Mouse (Mus musculus): ENCODE measurements at regions not wholly inside any gene's neighbourhood (a gene's known extent, or its start where the extent isn't known, plus 50 kb on each side); places are given as distances from the start of the nearest gene placed in this dataset.
A peak's percentile ranks its signal among the peaks of the same experiment; 100 is the strongest.

DNA sequence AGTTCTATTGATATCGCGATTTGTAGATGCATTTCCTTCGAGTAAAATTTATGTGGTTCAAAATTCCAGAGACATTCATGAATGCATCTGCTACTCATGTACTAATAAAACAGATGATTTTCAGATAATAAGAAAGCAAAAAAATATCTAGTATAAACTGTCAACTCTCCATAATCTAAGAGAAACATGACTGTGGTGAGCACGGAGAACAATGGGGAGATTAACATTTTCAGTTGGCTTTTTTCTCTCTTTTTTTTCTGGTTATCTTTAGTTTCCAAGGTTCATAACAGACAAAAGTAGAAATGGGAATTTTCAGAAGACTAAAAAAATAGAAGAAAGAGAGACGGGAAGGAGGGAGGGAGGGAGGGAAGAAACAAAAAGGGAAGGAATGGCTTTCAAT is 1079.8 kb upstream of the Cdh9 start:
- ATAC-seq = no peak
- no peak overlapping the region for H3K27ac ChIP-seq (ENCODE audit: low read length)
- no peaks in the 10 kb centered on the region for H3K4me1 ChIP-seq (replicated peaks; ENCODE audit: control insufficient read depth, insufficient read depth, low read length)
- H3K4me2 ChIP-seq (ENCODE audit: low read length) = no peak overlapping the region
- H3K27me3 ChIP-seq (replicated peaks; ENCODE audit: control insufficient read depth, insufficient read depth, low read length) = no peaks in the 10 kb centered on the region
- no peaks in the 10 kb centered on the region for H3K36me3 ChIP-seq (ENCODE audit: control insufficient read depth, insufficient read depth)
- H3K9me3 ChIP-seq (ENCODE audit: control insufficient read depth, low read length) = no peaks in the 10 kb centered on the region
- WGBS = 89% methylated on average over 5 of the region's 5 CpGs
- H3K9ac ChIP-seq (replicated peaks; ENCODE audit: low read depth, low read length) = no peak overlapping the region
- no peak overlapping the region for H3K4me3 ChIP-seq (replicated peaks; ENCODE audit: low read length)

DNA sequence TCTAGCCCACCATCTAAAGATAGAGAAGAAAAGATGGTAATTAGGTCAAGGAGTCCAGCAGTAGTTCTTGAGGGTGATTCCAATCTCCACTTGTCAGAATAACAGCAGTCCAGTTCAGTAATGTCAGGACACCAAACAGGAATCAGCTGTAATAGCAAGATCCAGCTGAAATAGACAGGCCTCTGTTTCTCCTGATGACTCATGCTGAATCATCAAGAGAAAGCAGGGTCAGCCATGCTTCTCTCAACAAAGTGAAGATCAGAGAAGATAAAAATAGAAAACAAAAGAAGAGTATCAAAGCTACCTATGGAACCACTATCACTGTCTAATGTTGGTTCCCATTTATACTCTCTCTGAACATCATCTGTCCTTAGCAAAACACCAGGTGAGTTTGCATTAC is 1061.8 kb upstream of the Cdh9 start:
- Histone ChIP-seq H3K4me1 (replicated peaks; ENCODE audit: control insufficient read depth, insufficient read depth, low read length) (no peaks in the 10 kb centered on the region), H3K36me3 (ENCODE audit: control insufficient read depth, insufficient read depth) (no peaks in the 10 kb centered on the region), H3K4me3 (replicated peaks; ENCODE audit: low read length) (no peak overlapping the region), H3K4me2 (ENCODE audit: low read length) (no peak overlapping the region), H3K9ac (replicated peaks; ENCODE audit: low read depth, low read length) (no peak overlapping the region), H3K27ac (ENCODE audit: low read length) (no peak overlapping the region), H3K9me3 (ENCODE audit: control insufficient read depth, low read length) (no peaks in the 10 kb centered on the region), H3K27me3 (replicated peaks; ENCODE audit: control insufficient read depth, insufficient read depth, low read length) (no peaks in the 10 kb centered on the region)
- no peak for ATAC-seq

DNA sequence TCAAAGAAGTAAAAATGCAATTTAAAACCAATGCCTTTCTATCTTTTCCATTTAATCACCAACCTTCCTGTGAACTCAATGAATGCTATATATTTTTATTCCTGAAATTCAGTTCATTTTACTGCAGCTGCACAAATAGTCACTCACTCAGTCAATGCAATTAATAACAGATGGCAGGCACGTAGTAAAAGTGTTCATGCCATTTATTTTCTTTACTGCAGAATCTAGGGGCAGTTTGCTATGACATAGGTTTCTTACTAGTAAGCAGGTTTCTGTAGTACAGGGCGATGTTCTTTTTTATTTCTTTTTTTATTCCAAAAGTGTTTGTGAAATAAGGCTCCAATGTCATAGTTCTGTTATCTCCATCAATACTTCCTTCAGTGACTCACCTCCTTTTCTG is 1035.8 kb upstream of the Cdh9 start:
- no peaks in the 10 kb centered on the region for H3K4me1 ChIP-seq (replicated peaks; ENCODE audit: control insufficient read depth, insufficient read depth, low read length)
- no peaks in the 10 kb centered on the region for H3K27me3 ChIP-seq (replicated peaks; ENCODE audit: control insufficient read depth, insufficient read depth, low read length)
- 78% methylated on average over 2 of the region's 2 CpGs for WGBS
- H3K4me2 ChIP-seq (ENCODE audit: low read length) = no peak overlapping the region
- no peak overlapping the region for H3K9ac ChIP-seq (replicated peaks; ENCODE audit: low read depth, low read length)
- no peaks in the 10 kb centered on the region for H3K9me3 ChIP-seq (ENCODE audit: control insufficient read depth, low read length)
- H3K27ac ChIP-seq (ENCODE audit: low read length) = no peak overlapping the region
- no peak overlapping the region for H3K4me3 ChIP-seq (replicated peaks; ENCODE audit: low read length)
- no peaks in the 10 kb centered on the region for H3K36me3 ChIP-seq (ENCODE audit: control insufficient read depth, insufficient read depth)
- no peak for ATAC-seq

DNA sequence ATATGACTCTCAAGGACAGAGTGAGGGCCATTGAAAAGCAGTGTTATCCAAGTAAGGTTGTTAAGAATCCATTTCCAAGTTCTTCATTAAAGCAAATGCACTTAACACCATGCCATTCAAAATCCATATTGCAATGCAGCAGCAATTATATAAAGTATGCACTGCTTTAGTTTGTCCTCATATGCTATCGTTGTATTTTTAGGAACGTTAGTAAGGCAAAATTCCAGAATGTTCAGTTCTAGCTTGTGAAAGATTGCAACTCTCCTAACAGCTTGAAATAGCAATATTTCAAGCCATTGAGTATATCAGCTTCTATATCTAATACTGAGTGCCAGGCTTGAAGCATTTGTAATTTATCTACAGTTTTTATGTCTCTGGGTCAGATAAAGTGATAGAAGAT is 1011.9 kb upstream of the Cdh9 start:
- Histone ChIP-seq H3K4me3 (replicated peaks; ENCODE audit: low read length) (no peak overlapping the region), H3K36me3 (ENCODE audit: control insufficient read depth, insufficient read depth) (no peaks in the 10 kb centered on the region), H3K27ac (ENCODE audit: low read length) (no peak overlapping the region), H3K27me3 (replicated peaks; ENCODE audit: control insufficient read depth, insufficient read depth, low read length) (no peaks in the 10 kb centered on the region), H3K4me2 (ENCODE audit: low read length) (no peak overlapping the region), H3K9ac (replicated peaks; ENCODE audit: low read depth, low read length) (no peak overlapping the region), H3K4me1 (replicated peaks; ENCODE audit: control insufficient read depth, insufficient read depth, low read length) (no peaks in the 10 kb centered on the region), H3K9me3 (ENCODE audit: control insufficient read depth, low read length) (no peaks in the 10 kb centered on the region)
- WGBS = 88% methylated on average over 2 of the region's 2 CpGs
- ATAC-seq = 0 out of 2 replicates have a peak, but pooled peaks have one; percentile 20

DNA sequence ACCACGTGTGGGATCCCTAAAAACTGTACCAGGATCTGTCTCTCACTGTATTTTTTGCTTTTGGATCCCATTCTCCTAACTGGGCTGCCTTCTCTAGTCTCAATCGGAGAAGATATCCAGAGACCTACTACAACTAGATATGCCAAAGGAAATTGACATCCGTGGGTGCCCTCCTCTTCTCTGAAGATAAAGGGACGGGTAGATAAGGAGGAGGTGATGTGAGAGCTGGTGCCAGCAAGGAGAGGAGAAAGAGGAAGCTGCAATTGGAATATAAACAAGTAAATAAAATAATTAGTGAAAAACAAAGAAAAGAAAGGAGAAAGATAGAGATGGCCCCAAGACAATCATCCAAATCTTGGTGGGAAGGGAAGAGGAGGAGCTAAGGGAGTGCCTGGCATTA is 986.6 kb upstream of the Cdh9 start:
- no peak overlapping the region for H3K4me3 ChIP-seq (replicated peaks; ENCODE audit: low read length)
- H3K4me1 ChIP-seq (replicated peaks; ENCODE audit: control insufficient read depth, insufficient read depth, low read length) = no peaks in the 10 kb centered on the region
- no peaks in the 10 kb centered on the region for H3K27me3 ChIP-seq (replicated peaks; ENCODE audit: control insufficient read depth, insufficient read depth, low read length)
- no peak overlapping the region for H3K9ac ChIP-seq (replicated peaks; ENCODE audit: low read depth, low read length)
- H3K9me3 ChIP-seq (ENCODE audit: control insufficient read depth, low read length) = no peaks in the 10 kb centered on the region
- WGBS = 82% methylated on average over 4 of the region's 4 CpGs
- no peak for ATAC-seq
- no peak overlapping the region for H3K27ac ChIP-seq (ENCODE audit: low read length)
- no peak overlapping the region for H3K4me2 ChIP-seq (ENCODE audit: low read length)
- H3K36me3 ChIP-seq (ENCODE audit: control insufficient read depth, insufficient read depth) = no peaks in the 10 kb centered on the region

DNA sequence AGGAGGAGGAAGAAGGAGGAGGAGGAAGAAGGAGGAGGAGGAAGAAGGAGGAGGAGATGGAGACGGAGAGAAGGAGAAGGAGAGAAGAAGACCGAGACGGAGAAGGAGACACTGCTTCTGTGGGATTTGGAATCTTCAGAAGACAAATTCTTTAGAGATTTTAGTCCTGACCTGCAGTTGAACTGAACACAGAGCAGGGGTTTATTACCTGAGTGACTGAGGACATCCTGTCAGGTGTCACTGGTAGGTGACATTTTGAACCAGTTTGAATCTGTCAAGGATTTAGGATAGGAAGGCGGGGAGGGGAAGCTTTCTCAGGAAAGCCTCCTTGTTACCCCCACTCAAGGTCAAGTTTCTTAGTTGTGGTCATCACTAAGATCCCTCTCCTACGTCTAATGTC is 985.5 kb upstream of the Cdh9 start:
- Histone ChIP-seq H3K27me3 (replicated peaks; ENCODE audit: control insufficient read depth, insufficient read depth, low read length) (no peaks in the 10 kb centered on the region), H3K4me3 (replicated peaks; ENCODE audit: low read length) (no peak overlapping the region), H3K27ac (ENCODE audit: low read length) (no peak overlapping the region), H3K36me3 (ENCODE audit: control insufficient read depth, insufficient read depth) (no peaks in the 10 kb centered on the region), H3K9me3 (ENCODE audit: control insufficient read depth, low read length) (no peaks in the 10 kb centered on the region), H3K9ac (replicated peaks; ENCODE audit: low read depth, low read length) (no peak overlapping the region), H3K4me1 (replicated peaks; ENCODE audit: control insufficient read depth, insufficient read depth, low read length) (no peaks in the 10 kb centered on the region), H3K4me2 (ENCODE audit: low read length) (no peak overlapping the region)
- ATAC-seq = no peak
- 80% methylated on average over 5 of the region's 5 CpGs for WGBS
